Mouse (Mus musculus) monocyte, adult 5-6 weeks (primary cell): ENCODE measurements at regions not wholly inside any gene's neighbourhood (a gene's known extent, or its start where the extent isn't known, plus 50 kb on each side); places are given as distances from the start of the nearest gene placed in this dataset.
"Not testable (repeated sequence)": the region's sequence is repeated elsewhere in the genome, so short reads cannot be mapped to it uniquely, and the experiment has no call there.

ENCODE experiments used
- ATAC-seq: fragments of 153-309, 156-312 bp; replicated peaks from 2 replicates; pipeline ENCODE4 v1.8.0; 2017; ENCODE audit warnings: mild to moderate bottlenecking; ENCODE audit not compliant: low TSS enrichment, insufficient number of reproducible peaks, severe bottlenecking, poor library complexity, low FRiP score

DNA sequence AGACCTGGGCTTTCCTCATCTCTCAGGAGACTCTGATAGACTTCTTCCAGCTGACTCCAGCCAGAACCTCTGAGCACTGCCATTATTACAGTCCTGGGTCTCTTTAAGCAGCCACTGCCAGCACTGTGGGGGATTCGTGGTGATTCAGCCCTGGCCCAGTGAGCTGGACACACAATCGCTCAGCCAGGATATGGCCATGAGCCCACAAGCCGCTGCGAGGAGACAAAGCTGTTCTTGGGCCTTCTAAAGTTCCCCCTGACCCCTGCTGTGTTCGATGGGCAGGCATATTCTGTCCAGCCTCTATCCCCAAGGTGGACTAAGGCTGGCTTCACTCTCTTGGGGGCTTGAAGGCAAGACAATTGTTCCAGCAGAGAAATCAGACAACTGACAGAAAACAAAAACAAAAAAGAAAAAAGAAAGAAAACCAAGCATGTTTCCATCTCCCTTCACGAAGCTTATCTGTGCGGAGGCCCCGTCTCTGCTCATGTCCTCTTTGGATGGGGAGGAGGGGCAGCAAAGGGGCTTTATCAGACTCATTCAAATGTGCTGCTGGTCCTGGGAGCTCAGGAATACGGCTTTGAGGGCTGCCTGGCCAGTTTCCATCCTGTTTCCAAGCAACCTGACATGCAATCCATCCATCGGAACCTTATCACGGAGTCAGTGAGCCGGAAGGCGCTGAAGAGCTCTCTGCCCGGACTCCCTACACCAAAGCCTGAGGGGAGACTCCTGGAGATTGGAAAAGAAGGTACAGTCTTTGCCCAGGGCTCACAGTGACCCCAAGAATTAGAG lies 362.0 kb downstream of the Sox9 start:
- no peak for ATAC-seq

DNA sequence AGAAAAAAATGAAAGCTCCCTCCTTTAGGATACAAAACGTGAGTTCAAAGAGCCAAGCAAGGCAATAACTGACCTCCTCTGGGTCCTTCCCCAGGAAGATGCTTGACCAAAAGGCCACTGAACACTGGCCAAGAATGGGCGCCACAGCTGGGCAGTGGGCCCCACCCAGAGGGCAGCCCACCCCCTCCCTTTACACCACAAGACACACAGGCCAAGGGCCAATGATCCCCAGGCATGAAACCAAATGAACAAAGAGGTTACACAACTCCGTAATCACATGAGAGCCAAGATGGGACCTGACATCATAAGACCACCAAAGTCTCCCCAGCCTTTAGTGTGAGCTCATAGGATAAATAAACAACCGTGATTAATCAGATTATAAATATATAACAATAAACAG lies 363.7 kb downstream of the Sox9 start:
- no peak for ATAC-seq

GRCm38 (mm10) chr11:113146762-113147161 lies 364.7 kb downstream of the Sox9 start:
- no peak for ATAC-seq

- no peak for ATAC-seq
Observed at GRCm38 (mm10) chr11:113147535-113148197, 365.6 kb downstream of the Sox9 start.

DNA sequence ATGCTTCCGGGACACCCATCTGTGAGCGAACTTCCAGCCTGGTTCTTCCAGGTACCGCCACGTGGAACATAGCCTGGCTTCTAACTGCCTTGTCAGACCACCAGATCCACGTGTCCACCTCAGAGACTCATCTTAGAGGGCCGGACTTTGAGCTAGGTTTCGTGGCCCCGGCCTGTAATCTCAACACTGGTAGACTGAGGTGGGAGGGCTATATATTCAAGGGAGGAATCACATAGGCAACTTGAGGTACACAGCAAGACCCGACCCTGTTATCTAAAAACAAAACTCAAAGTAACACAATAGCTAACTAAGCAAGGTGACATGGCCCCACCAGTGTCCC lies 366.1 kb downstream of the Sox9 start:
- no peak for ATAC-seq

- ATAC-seq: no peak
Observed at GRCm38 (mm10) chr11:113155515-113155914, 373.5 kb downstream of the Sox9 start.

DNA sequence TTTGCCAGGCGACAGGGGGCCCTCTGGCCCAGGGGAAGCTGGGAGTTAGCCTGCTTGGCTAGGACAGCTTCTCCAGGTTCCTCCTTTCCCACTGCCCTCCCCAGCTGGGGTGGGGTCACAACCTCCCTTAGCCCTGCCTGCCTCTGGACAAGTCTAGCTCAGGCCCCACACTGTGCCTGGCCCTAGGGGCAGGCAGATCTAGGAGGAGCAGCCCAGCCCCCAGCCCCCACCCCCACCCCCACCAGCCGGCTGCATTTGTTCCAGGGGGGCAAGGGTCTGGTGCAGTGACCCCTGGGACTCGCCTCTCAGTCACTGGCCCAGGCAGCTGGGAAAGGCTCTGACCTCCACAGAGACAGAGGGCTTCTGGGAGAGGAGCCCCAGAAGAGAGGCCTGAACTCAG lies 381.9 kb downstream of the Sox9 start:
- no peak for ATAC-seq

GRCm38 (mm10) chr11:113164510-113164909 lies 382.5 kb downstream of the Sox9 start:
- no peak for ATAC-seq

DNA sequence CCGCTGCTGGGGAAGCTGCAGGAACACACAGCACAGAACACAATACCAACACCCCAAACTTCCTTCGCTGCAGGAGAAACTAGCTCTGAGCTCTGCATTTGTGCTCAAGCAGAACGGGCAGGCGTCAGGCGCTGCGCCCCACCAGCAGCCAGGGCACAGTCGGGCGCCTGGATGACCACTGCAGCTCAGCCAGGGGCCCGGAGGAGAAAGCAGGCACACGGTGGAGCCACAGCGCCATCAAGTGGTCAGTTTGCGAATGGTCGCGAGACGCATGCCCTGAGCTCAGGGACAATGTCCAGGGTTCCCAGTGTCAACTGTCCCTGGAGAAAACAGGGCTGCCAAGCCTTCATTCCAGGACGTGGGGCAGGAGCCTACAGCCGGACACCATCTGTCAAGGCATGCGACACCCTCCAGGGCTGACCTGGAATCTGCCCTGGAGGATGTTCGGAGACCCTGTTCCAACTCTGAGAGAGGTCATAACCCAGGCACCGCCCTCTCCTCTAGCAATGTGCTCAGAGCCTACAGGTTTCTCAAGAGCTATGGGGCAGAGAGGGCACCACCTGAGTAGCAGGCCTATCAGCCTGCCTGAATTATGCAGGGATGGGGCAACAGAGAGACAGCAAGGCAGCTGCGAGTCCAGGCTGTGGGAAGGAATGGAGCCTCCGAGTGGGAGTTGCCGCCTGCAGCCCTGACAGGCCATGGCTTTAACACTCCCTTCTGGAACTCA lies 383.2 kb downstream of the Sox9 start:
- ATAC-seq: peak; percentile 44; the same call in 1 of the 2 replicates

DNA sequence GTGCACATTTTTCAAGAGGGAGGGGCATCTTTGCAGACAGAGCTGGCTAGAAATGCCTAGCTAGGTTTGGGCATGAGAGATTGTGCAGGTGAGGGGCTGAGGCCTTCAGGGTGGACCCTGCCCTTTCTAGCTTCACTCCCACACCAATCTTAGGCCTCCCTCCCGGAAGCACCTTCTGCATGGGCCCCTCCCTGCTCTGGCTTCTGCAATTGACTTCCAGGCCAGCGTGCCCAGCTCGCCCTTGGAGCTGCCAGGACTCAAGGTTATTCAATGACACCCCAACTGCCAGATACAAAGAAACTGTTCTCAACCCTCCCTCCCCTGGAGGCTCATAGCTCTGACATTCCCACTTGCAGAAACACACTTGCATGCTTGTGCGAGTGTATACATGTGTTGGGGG lies 384.5 kb downstream of the Sox9 start:
- ATAC-seq: no peak

DNA sequence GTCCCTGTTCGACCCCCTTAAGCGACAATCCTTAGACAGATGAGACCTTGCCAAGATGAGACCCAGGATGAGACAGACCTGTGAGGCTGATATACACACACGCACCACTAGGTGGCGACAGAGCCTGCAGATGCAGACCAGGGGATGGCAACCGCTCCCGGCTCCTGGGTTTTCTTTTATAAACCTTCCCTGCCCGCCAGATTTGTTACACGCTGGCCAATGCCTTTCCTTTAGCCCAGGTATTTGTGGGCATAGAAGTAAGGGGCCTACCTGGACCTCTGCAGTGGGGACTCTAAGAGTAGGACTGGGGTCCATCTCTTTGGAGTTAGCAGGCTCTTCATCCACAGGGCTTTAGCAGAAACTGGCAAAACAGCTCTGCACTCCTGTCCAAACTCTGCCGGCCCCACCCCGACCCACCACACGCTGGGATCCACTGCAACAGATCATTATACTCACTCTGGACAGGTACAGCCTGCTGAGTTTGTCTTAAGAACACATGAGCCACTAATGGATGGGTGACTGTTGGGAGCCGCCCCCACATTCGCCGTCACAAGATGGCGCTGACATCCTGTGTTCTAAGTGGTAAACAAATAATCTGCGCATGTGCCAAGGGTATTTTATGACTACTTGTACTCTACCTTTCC lies 390.6 kb downstream of the Sox9 start:
- peak; percentile 62 for ATAC-seq

GRCm38 (mm10) chr11:113173317-113173716 lies 391.3 kb downstream of the Sox9 start:
- ATAC-seq: not testable (repeated sequence)

DNA sequence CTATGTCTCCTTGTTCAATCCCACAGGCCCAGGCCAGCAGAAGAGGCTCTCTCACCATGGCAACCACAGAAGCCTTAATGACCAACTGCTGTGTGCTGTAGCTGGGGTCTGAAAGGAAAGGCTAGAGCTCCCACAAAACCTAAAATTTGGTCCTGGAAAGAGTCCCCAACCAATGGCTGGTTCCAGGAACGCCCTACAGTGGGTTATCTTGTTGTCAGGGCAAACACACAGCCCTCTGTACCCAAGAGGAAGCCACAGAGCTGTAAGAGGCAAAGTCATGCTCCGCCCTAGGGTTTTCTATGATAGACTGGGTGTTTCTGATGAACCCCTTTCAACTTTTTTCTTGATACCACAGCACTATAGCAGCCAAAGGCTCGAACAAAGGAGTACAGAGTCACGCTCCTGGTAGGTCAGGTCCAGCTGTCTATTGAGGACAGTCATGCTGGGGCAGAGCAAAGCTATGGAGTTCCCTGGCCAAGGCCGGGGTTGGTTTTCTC lies 392.0 kb downstream of the Sox9 start:
- no peak; the same call in 1 of the 2 replicates for ATAC-seq

GRCm38 (mm10) chr11:113175323-113175722 lies 393.3 kb downstream of the Sox9 start:
- no peak for ATAC-seq

DNA sequence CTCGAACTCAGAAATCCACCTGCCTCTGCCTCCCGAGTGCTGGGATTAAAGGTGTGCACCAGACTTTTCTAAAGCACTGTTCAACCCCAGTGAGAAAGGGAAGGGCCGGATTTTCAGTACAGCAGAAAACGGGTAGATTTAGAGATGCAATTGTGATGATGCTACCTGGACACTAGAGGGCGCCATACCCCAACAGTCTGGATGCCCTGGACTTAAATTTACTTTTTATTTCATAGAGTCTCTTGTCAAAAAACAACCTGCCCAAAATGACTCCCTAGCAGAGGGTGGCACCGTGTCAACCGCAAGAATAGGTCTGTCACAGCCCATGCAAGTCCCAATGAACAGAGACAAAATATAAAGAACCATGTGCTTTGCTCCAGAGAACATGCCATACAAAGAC lies 394.2 kb downstream of the Sox9 start:
- ATAC-seq: no peak

DNA sequence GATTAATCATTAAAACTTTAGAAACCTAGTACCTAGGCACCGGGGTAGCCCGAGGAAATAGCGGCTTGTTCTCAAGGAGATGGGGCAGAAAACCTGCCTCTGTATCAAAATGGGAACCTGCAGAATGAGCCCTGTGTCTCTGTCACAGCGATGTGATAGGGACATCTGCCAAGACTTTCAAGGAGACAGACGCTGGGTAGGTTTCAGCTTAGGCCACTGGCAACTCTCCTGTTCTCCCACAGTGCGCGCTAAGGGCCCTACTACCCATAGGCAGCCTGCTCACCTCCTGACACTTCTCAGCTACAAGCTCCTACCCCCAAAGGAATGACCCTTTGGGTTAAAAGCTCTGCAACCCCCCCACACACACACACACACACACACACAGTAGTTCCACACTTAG lies 396.4 kb downstream of the Sox9 start:
- no peak for ATAC-seq

DNA sequence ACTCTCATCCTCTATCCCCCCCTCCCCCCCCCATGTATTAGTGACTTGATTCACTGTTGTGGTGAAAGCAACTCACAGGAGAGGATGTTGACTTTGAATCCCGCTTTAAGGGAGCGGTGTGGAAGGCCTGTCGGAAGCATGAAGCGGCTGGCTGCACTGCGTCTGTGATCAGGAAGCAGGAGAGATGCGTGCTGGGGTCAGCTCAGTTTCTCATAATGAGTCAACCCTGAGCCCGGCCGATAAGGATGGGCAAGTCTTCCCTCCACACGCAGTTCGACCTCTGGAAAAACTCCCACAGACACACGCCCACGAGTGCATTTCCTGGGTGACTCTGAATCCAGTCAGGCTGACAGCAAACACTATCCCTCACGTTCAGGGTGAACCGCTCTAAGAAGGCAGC lies 398.0 kb downstream of the Sox9 start:
- no peak for ATAC-seq

GRCm38 (mm10) chr11:113182083-113182861 lies 400.2 kb downstream of the Sox9 start:
- ATAC-seq: no peak
